Mouse (Mus musculus) cerebellum, adult 11 months (tissue): ENCODE data around the gene Ccnk.

Source experiments
- DNase-seq: peaks from one replicate; pipeline ENCODE4 v3.0.0; 2022

The Ccnk gene

GRCm38 (mm10) chr12:108193878-108194277 is 14.5 kb downstream of the Ccnk start:
- no peak for DNase-seq

- DNase-seq = no peak
These were observed 16.4 kb downstream of the Ccnk start for GRCm38 (mm10) chr12:108195761-108196160.

GRCm38 (mm10) chr12:108198447-108198846 is 19.1 kb downstream of the Ccnk start:
- no peak for DNase-seq

DNA sequence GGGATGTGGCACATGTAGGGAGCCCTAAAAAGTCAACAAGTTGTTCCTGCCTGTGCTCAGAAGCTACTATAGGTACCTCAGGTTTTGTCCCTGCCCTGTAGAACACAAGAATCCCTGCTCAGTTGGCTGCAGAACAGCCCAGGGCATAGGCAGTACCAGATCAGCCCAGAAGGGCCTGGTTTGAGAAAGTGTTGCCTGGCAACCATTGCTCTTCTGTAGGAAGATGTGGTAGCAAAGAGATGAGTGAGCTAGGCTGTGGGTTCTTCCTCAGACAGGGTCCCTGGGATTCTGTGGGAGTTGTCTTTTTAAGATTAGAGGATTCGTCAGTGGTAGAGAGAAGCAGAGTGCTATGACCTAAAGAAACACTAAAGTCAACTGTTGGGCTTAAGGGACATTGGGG is 20.7 kb downstream of the Ccnk start:
- no peak for DNase-seq

DNA sequence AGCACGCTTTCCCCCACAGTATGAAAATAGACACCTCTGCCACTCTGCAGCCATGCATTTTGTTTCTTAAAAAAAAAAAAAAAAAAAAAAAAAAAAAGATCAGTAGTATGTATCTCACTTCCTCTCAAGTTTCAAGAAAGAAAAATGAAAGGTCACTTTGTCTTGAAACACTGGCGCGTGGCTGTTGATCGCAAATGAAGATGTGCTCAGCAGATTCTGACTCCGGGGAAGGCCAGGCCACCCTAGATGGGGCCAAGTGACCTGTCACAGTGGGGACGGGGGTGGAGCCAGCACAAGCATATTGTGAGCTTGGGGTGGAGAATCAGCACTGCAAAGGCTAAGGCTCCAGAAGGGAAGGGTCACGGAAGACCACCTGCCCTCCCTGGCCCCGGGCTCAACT is 24.5 kb downstream of the Ccnk start:
- no peak for DNase-seq

GRCm38 (mm10) chr12:108204978-108205377 is 25.6 kb downstream of the Ccnk start:
- no peak for DNase-seq

DNA sequence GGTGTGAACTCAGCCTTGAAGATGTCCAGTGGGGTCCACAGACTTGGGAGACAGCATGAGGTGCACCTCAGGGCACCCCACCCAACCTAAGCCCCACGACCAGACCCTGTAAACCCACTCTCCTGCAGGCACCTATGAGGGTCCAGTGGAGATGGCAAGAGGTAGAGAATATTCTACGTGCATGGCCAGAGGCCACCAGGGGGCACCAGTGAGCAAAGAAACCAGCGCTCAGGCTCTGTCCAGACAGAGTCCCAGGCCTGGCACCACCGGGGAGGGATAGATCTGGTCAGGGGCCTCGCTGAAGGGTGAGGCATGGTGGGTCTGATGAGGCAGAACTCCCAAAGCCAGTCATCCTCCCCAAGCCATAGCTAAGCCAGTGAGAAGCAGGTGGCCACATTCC is 27.3 kb downstream of the Ccnk start:
- DNase-seq = peak; percentile 75

DNA sequence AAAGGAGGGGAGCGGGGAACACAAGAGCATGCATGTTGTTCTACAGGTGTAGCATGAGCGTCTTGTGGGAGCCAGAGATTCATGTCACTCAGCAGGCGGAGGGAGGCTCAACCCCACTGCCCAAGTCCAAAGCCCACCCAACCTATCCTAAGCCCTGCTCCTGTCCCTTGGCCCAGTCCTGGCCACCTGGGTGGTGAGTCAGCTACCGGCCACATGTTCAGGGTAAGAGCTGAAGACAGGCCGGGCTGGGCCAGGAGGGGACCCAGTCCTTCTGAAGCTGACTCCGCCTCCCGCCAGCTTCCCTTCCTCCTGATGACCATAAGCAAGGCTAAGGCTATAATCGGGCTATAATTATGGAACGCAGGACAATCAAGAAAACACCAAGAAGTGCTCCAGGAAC is 28.8 kb downstream of the Ccnk start:
- DNase-seq = peak; percentile 23

DNA sequence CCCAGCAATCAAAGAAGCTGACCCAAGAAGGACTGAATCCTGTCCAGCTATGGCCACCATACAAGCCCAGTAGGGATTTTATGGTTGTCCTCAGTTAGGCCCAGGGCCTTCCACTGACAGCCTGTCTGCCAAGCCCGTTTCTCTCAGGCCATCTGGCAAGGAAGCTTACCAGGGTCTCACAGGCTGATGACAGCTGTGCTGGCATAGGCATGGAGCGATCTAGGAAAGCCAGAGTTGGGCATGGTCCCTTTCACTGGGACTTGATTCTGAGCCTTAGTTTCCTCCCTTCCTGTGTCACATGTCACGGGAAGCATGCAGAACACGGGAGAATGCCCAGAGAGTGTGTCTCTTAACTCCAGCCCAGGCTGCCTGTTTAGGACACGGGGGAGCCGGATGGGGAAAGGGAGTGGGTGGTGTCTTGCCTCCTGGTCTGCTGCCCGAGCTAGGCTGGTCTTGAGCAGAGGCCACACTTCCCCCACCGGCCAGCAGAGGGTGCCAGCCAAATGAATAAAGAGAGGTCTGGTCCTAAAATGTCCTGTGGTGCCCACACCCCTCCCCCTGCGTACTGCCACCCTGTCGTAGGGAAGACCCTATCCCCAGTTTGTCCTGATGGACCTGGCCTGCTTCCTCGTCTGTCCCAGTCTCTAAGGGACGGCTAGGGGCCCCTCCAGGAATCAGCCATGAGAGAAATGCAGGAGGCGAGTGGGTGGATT is 29.5 kb downstream of the Ccnk start:
- peak; percentile 76 for DNase-seq

DNA sequence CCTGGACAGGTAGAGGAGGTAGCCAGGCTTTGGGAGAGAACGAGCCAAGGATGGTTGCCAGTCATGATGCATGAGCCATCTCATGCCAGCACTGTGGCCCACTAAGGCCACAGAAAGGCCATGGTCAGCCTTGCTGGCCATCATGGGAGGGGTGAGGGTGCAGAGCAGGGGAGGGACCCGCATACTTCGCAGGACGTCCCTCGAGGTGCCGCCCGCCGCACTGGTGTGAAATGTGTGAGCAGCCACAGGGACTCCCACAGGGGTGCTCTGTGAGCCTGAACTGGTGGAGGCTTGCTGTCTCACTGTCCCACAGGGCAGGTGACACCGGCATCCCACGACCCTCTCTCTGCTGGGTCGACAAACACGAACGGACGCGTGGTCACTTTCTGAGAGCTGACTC is 31.2 kb downstream of the Ccnk start:
- peak; percentile 24 for DNase-seq

- DNase-seq = peak; percentile 26
These were observed 32.7 kb downstream of the Ccnk start for GRCm38 (mm10) chr12:108212071-108212470.

- no peak for DNase-seq
These were observed 33.1 kb downstream of the Ccnk start for GRCm38 (mm10) chr12:108212476-108212875.

- peak; percentile 17 for DNase-seq
These were observed 34.0 kb downstream of the Ccnk start for GRCm38 (mm10) chr12:108213090-108214041.

GRCm38 (mm10) chr12:108215090-108215489 is 35.7 kb downstream of the Ccnk start:
- peak; percentile 21 for DNase-seq

GRCm38 (mm10) chr12:108216611-108217370 is 37.4 kb downstream of the Ccnk start:
- peak; percentile 39 for DNase-seq

DNA sequence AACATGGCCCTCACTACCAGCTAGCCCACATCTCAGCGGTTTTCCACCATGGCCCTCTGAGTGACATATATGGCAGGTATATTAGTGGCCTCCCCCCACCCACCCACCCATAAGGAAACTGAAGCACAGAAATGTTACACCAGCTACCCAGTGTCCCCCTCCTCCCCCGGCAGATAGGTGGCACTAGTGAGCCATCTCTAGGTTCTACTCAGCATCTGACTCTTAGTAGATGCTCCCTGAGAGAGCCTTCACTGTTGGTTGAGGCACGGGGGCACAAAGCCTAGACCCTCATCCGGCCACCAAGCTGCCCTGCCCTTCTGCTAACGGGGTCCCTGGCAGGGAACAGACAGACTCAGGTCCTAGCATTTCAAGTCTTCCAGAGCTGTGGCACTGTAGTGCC is 38.2 kb downstream of the Ccnk start:
- peak; percentile 70 for DNase-seq

DNA sequence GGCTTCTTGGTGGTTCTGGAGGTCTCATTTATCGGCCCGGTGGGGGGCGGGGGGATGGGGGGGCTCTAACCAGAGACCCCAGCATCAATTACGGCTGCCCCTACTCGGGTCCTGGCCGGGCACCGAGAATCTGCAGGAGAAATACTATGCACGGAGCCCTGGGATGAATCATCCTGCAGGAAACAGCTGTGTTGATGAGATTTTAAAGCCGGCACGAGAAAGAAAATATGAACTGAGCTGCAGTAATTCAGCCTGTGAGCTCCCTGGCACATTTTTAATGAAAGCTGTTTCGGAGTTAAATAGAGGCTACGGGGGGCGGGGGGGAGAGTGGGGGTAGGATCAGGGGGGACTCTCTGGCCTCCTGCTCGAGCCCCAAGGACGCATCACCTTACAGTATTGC is 39.8 kb downstream of the Ccnk start:
- peak; percentile 17 for DNase-seq

DNA sequence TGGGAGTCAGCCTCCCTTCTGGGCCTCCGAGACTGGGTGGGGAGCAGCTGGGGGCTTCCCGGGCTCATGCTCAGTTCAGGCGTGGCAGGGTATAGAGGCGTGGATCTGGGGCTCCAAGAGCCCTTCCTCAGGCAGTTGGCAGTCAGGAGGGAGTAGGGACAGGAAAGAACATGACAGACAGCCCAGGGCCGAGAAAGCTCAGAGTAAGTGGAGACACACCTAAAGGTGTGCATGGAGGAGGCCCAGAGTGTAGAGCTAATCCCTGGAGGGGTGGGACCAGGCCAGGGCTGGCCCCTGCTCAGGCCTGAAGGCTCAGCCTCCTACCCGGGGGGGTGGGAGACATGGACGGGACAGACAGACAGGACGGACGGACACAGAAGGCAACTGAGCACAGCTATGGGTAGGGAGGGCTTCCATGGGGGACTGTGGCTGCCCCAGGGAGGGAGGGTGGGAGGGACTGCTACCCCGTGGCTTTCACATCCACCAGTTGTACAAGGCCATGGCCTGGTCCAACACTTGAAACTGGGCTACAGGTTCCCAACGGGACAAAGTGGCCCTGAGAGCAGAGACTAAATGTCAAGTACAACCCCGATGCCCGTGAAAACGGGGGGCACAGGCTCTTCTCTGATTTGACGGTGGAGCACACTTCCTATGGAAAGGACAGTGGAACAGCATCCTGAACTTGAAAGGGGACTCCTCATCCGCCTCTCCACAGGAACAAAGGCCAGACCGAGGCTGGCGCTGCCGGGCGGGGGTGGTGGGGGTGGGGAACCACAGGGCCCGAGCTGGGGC is 40.6 kb downstream of the Ccnk start:
- peak; percentile 24 for DNase-seq

GRCm38 (mm10) chr12:108220621-108221020 is 41.2 kb downstream of the Ccnk start:
- DNase-seq = peak; percentile 45

- peak; percentile 53 for DNase-seq
These were observed 41.8 kb downstream of the Ccnk start for GRCm38 (mm10) chr12:108221206-108221605.

- peak; percentile 45 for DNase-seq
These were observed 42.3 kb downstream of the Ccnk start for GRCm38 (mm10) chr12:108221712-108222111.

GRCm38 (mm10) chr12:108223357-108223756 is 44.0 kb downstream of the Ccnk start:
- DNase-seq = no peak
